Mouse (Mus musculus) ovary, postnatal 10 days (tissue): ENCODE results near the gene Tnfrsf4.

ENCODE experiments used
- DNase-seq: peaks from one replicate; pipeline ENCODE4 v3.0.0; 2022; ENCODE audit warnings: low spot score

Gene Tnfrsf4

DNA sequence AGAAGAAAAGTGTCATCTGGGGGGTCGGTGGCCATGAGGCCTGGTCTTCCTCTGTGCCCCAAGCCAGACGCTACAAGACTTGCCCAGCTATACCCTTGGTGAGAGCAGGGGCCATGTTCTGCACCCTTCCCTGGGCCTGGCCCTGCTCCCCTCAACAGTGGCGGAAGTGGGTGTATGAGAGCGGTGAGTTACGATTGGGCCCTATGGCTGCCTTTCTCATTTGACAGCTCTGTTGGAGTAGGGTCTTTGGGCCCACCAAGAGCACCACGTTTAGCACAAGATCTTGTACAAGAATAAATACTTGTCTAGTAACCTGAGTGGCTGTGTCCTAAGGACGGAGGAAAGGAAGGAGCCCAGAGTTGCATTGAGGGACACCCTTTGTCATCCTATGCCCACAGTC, 14.9 kb downstream of the Tnfrsf4 start:
- no peak for DNase-seq

GRCm38 (mm10) chr4:156030651-156031118, 17.0 kb downstream of the Tnfrsf4 start:
- DNase-seq: no peak

- DNase-seq: no peak
Measured at GRCm38 (mm10) chr4:156031255-156031592, 17.6 kb downstream of the Tnfrsf4 start.

DNA sequence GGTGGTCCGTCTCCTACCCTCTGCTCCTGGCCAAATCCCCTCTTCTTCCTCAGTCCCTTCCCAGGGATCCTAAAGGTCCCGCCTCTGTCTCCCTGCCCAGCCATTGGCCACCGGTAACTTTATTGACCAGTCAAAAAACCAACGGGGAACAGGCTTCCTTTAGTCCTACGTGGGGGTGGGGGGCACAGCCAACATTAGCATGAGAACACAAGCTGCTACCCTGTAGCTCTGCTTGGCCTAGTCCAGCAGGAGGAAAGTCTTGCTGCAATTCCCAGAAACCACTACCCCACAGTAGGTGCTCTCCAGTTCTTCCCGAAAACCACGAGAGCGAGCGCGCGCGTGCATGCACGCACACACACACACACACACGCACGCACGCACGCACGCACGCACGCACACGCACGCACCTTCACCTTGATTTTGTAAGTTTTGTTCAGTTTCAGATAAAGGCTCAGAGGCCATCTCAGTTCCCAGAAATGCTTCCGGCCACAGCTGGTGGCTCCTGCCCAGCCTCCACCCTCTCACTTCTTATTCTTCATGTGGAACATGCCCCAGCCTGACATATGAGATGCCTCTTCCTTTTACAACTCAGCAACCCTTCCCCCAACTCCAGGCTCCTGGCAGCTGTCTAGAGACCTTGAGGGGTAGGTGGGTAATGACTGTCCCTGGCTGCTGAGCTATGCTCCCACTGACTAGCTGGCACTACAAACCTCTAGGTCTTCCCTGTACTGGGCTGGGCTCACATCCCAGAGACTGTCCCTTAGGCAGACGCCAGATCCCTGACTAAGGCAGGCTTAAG, 18.1 kb downstream of the Tnfrsf4 start:
- peak; percentile 64 for DNase-seq

DNA sequence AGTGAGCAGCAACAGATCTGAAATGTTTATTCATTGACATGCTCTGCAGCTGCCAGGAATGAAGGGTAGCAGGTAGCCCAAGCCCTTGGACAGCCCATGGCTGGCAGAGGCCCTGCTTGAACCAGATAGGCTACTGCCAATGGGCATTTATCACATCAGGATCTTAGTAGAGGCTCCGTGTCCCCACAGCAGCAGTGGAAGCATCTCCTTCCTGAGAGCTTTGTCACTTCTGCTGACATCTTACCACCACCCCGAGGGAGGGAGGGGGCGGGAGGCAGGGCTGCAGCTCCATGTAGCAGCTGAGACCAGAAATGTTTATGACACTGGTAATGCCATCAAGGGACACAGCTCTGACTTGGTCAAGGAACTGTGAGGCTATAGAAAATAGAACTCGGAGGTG, 19.2 kb downstream of the Tnfrsf4 start:
- DNase-seq: no peak

DNA sequence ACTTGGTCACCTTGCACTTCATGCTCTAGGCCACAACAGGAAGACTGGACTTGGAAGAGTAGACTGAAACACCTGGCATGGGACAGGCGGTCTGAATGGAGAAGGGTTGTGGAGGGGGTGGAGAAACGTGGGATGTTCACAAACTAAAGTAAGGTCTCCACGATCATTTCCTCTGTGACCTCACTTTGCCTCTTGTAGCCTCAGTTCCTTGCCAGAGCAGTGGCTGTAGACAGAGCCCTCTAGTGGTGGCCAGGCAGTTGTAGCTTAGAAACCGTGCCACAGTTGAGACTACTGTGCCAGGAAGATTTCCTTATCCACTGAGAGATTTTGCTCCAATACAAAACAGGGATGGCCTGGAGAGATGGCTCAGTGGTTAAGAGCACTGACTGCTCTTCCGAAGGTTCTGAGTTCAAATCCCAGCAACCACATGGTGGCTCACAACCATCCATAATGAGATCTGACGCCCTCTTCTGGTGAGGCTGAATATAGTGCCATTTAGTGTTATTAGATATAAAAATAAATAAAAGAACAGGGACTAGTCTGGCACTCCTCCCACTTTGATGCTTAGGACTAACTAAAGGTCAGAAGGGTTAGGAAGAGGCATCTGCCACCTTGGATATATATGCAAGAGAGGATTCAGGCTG, 20.0 kb downstream of the Tnfrsf4 start:
- DNase-seq: no peak

- no peak for DNase-seq
Measured at GRCm38 (mm10) chr4:156034301-156034700, 20.7 kb downstream of the Tnfrsf4 start.

DNA sequence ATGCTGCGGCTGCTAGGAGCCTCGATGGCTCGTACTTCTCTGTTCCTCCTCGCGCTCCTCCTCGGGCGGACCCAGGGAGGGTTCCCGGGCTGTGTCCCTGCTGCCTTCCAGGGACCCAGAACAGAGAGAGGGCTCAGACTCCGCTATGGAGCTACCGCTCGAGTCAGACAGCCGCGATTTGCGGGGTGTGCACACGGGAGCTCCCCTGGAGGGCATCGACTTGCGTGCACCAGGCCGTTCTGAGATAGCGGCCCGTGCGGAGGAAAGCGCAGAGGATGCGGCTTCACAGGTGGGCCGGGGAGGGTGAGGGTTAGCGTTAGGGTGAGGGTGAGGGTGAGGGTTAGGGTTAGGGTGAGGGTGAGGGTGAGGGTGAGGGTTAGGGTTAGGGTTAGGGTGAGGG, 21.3 kb downstream of the Tnfrsf4 start:
- no peak for DNase-seq

GRCm38 (mm10) chr4:156044754-156045153, 31.1 kb downstream of the Tnfrsf4 start:
- DNase-seq: no peak

DNA sequence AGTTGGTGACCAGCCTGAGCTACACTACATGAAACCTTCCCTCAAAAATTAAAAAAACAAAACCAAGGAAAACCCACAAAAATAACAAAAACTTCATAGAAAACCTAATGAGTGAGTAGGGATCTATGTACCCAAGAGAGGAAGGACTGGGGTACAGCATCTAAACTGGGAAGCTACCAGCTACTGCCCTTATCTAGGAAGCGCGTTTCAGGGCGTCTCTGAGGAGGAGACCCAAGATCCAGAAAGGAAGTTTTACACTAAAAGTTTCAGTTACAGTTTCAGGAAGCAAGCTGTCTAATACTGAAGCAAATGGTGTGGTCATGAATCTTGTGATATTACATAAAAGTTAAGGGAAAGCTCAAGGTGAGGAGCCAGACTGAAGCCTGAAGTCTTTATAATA, 36.1 kb downstream of the Tnfrsf4 start:
- no peak for DNase-seq

DNA sequence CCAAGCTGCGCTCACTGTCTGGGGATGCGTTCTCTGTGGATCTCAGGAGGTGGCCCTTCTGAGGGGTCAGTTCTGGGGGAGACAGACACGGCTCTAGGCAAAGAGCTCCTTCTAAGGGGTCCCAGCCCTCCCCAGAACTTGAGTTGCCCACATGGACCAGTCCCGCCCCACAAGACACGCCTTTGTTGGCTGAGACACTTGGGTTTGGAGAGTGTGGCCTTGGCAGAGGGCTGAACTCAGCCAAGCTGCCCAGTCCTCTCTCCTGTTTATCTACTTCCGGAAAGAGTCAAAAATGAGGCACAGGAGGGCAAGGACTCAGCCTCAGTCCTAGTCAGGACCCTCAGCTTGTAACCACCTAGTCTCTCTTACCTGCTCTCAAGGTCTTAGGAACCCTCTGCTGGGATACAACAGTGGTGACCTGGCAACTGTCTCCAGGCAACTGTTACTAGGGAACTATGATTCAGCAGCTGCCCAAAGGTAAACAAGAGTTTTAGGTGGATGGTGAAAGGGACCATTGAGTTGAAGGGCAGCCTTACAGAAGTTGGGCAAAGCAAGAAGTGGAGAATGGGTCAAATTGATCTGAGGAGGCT, 36.8 kb downstream of the Tnfrsf4 start:
- DNase-seq: no peak

GRCm38 (mm10) chr4:156053113-156053512, 39.5 kb downstream of the Tnfrsf4 start:
- no peak for DNase-seq

GRCm38 (mm10) chr4:156054130-156054529, 40.5 kb downstream of the Tnfrsf4 start:
- DNase-seq: no peak

DNA sequence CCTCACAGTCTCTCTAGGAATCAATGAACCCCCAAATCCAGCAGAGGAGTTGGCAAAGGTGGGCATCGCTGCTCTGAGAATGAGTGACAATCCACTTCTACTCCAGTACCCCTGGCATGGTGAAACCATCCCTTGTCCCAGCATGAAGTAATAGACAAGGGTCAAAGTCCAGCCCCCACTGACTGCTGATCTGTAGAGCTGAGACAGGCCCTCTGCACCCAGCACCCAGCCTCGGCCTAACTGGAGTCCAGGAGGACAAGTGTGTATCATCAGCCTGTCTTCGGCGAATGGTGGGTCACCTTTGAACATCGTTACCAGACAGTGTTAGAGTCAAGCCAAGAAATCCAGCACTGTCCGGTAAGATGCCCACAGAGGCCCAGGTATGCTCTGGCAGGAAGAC, 41.0 kb downstream of the Tnfrsf4 start:
- no peak for DNase-seq

GRCm38 (mm10) chr4:156055173-156055572, 41.5 kb downstream of the Tnfrsf4 start:
- no peak for DNase-seq

GRCm38 (mm10) chr4:156057702-156058101, 44.1 kb downstream of the Tnfrsf4 start:
- DNase-seq: no peak

DNA sequence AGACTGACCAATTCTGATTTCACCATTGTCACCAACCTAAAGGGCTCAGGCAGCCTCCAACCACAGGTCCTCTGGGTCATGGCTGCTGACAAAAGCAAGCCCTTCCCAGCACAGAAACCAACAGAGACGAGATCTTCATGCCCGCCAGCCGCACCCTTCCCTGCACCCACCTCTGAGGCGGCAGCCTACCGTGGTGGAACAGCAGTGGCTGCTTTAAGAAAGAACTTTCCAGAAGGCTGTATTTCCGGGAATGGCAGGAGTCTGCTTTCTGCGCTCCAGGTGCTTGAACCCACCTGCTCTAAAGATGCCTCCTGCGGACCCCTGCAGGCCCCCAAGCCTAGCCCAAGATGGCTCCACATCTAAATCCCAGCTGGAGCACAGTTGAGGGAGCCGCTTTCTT, 45.2 kb downstream of the Tnfrsf4 start:
- no peak for DNase-seq

GRCm38 (mm10) chr4:156059261-156059660, 45.6 kb downstream of the Tnfrsf4 start, which contains the start of gene Ttll10:
Ttll10 (minus strand) TSS chr4:156059414.
- no peak for DNase-seq

DNA sequence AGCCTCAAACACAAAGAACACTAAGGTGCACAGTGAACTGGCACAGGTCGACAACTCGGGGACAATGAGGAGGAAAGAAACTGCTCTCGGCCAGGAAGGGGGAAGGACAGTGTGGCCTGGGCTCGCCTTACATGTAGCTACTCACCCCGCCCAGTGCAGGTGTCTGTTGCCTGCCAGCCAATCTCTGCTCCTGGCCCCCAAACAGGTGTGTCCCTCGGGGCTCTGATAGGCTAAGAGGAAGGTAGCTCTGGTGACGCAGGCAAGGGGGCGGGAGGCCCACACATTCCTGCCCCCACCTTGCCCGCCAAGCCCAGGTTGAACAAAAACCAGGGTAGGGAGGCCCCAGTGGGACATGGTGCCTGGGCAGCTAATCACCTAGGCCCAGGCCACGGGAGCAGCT, 46.1 kb downstream of the Tnfrsf4 start:
- DNase-seq: peak; percentile 29

DNA sequence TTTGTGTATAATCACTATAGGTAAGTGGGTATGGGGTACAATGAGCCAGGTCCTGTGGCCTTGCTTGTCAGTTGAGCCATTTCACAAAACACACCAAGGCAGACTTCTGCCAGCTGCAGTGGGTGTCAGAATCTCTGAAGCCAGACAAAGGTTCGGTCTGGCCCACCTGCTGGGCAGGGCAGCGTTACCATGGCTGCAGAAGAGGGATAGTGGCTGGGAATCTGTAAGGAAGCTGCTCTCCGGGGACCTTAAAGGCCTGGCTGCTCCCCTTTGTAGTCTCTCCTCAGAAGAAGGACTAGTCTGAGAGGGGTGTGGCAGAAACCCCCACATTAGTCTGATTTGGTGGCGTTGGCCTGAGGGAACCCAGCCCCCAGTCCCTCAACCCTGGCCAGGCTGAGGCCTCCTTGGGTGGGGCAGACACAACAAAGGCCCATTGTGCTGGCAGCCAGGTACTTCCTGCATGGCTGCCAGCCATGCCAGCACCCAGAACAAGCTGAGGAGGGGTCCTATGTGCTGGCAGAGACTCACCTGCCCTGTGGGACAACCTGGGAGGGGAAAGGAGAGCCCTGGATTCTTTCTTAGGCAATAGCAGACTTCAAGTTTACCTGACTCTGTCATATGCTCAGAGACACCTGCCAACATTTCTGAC, 50.3 kb downstream of the Tnfrsf4 start:
- no peak for DNase-seq

DNA sequence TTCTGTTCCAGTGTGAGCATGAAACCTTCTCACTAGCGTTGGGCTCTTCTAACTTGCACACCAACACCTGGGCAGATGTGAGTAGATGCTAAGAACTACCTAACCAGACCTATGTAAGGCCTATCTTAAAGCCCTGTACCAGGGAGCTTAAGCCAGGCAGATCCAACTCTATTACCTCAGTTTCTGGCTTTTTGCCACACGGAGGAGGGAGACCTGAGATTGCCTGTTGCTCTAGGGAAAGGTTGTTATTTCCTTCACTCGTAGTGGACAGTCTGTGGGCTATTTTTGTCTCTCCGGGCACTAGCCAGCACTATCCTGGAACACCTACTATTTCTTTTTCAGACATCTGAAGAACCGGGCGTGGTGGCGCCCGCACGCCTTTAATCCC, 50.9 kb downstream of the Tnfrsf4 start:
- DNase-seq: no peak

DNA sequence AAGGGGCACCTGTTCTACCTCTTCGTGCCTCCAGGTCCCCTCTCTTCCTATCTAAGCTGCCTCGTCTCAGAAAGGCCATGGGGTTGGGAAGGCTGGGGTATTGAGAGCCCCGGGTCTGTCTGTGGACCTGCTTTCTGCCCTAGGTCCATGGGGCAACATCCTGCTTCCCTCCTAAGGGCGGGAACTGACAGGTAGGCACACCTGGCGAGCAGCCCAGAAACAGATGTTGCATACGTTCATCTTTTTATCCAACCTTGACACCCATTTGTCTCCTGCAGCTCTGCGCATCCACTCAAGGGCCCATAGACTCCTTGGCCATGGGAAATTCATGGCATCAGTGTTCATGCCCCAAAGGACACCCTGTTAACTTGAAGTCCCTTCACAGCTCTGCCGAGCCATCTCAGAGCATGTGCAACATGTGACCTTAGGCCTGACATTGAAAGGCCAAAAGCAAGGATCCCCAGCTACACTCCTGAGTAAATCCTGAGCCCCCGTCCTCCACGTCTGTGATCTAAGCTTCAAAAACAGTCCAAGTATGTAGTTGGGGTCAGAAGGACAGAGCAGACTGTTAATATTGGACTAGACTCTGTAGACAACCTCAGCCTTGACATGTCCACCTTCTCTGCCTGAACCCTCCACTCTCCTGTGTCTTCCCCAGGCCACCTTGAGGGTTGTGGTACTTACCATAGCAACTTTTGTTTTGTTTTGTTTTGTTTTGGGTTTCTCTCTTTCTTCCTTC, 51.7 kb downstream of the Tnfrsf4 start:
- DNase-seq: no peak
